Mouse (Mus musculus) kidney, postnatal 14 days (tissue): ENCODE measurements around the gene C2cd4c.

ENCODE experiments used
- DNase-seq: peaks from one replicate; pipeline ENCODE4 v3.0.0; 2022; ENCODE audit warnings: mixed read lengths

Gene C2cd4c

DNA sequence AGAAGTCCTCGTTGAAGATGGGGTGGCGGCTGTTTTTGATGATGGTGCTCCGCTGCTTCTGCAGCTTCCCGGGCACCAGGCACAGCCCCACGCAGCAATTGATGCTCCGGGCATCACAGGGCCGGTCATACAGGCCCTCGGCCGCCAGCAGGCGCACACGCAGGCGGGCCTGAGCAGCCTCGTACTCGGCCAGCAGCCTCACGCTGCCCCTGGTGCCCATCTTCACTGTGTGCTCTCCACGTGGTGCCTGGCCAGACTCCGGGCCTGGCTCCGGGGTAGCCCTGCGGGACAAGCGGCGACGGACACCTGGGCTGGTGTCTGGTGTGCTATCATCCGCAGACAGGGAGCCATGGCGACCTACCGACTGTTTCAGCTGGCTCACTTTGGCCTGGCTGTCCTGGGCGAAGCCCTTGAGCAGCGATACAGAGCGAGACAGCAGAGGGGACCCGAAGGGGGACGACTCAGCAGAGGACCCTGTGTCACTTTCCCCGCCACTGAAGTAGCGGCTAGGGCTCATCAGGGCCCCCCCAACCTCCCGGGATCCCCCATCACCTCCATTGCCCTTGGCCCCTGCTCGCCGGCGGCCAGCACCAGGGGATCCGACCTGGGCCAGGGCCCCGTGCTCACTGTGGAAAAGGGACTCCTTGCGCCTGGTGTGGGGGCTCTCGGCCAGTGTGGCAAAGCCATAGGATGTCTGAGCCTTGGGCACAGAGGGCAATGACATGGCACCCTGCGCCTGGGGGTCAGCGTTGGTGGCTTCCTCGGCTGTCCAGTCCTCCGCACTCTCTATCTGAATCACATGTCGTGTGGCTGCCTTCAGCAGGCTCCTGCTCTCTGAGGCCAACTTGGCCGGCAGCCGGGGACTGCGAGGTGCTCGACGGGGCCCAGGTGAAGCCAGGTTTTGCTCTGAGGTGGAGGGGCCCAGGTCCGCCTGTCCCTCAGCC, 1.4 kb downstream of the C2cd4c start:
- no peak for DNase-seq

- DNase-seq: no peak
These were observed 2.5 kb downstream of the C2cd4c start for GRCm38 (mm10) chr10:79611296-79611695.

GRCm38 (mm10) chr10:79609276-79609675, 4.5 kb downstream of the C2cd4c start:
- no peak for DNase-seq

DNA sequence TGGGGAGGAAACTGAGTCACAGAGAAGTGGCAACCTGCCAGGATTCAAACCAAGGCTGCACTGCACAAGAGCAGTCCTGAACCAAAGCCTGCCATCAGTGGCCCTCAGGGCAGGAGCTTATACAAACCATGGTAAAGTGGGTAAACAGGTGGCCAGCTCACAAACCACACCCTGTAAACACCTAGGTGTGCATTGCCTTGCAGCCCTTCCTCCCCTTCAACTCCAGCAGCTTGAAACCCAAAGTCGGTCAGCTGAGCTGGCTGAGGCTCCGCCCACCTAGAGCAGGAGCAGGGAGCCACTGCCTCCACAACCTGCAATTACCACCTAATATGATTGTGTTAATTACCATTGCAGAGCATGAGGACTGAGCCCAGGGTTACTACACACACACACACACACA, 5.9 kb downstream of the C2cd4c start:
- DNase-seq: no peak

- no peak for DNase-seq
These were observed 7.3 kb downstream of the C2cd4c start for GRCm38 (mm10) chr10:79606537-79606936.

DNA sequence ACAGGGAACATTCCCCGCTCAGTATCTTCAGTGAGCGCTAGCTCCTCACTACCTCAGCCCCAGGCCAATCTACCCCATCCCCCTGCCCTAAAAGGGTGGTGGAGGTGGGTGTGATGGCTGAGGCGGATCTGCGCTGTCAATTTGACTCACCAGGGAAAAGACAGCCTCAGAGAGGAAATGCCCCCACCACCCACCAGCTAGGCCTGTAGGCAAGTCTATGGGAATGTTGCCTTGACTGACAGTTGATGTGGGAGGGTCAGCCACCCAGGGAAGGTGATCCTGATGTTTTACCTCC, 15.9 kb downstream of the C2cd4c start:
- no peak for DNase-seq

- DNase-seq: no peak
These were observed 16.5 kb downstream of the C2cd4c start for GRCm38 (mm10) chr10:79597051-79597935.

GRCm38 (mm10) chr10:79595590-79595929, 18.3 kb downstream of the C2cd4c start:
- DNase-seq: no peak

DNA sequence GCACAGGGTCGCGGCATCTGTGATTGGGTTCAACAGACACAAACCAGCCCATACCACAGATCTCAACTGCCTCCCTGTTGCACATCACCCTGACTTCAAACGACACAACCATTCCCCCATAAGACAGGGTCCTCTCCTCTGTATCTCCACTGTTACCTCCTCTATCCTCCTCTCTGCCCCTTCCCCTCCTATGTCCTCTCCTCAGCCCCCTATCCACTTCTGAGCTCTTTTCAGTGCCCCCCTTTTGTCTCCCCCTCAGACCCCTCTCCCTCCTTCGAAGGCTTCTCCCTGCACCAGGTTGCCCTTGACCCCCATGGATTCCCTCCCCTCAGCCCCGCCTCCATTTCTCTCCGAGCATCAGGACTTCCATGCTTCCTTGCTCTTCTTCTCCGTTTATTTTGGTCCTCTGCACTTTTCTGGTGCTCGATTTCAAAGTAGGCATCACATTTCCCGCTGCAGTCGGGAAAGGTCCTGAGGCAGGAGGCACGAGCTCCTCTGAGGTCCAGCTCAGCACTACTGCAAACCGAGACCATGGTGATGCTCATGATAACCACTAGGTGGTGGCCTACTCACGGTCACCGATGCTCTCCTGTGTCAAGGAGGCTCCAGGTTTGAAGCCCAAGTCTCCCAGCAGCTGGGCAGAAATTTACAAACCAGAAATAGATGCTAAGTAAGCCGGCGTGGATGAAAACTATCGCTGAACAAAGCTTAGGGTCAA, 18.8 kb downstream of the C2cd4c start:
- peak; percentile 69 for DNase-seq

DNA sequence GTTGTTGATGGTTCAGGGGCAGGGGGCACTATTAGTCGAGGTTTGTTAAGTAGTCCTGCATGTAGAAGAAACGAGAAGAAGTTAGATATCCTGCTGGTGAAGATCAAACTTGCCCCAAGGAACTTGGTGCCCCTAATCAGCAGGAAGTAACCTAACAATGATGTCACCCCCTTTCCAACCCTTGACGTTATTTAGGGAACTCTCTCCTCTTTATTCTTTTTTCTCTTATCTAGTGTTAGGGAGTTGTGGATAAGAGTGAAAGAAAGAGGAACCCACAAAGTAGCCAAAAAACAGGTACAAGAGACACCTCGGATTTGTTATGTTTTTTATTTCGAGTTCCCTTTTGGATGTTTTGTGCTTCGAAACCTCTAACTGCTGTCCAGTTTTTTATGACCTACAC, 19.7 kb downstream of the C2cd4c start:
- no peak for DNase-seq

GRCm38 (mm10) chr10:79590702-79591101, 23.1 kb downstream of the C2cd4c start:
- no peak for DNase-seq

DNA sequence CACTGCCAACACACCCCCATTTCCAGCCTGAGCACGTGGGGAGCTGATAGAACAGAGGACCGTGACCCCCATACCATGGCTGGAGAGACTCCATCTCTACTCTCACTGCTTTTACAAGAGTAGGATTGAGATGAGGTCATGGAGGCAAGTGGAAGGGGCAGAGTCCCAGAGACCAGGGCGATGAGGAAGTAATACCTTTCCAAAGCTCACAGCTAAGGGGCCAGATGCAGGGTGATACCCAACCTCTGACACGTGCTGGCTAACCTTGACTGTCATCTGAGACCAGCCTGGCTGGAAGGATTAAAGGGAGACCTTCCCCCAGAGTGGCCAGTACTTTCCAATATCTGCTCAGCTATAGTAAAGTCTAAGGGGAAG, 26.1 kb downstream of the C2cd4c start:
- no peak for DNase-seq

- DNase-seq: no peak
These were observed 26.6 kb downstream of the C2cd4c start, which contains the start of gene Theg for GRCm38 (mm10) chr10:79587061-79587751. TSS of gene Theg (minus strand) at chr10:79587331.

DNA sequence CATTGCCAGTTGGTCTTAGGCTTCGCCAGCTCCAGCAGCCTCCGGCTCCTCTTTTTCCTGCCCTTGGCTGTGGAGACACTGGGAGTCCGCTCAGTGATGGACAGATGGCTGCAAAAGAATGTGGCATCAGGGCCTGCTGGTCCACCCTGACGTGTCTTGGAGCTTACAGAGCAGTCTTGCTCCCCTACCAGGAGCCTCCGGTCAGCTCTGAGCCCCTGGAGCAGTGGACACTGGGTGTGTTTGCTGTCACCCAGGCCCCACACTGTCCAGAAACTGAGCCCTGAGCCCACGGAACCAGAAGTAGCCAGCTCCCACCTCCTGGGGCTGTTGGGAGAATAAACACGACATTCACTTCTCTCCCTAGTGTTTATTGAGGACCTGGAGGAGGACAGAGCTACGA, 27.6 kb downstream of the C2cd4c start:
- DNase-seq: no peak

DNA sequence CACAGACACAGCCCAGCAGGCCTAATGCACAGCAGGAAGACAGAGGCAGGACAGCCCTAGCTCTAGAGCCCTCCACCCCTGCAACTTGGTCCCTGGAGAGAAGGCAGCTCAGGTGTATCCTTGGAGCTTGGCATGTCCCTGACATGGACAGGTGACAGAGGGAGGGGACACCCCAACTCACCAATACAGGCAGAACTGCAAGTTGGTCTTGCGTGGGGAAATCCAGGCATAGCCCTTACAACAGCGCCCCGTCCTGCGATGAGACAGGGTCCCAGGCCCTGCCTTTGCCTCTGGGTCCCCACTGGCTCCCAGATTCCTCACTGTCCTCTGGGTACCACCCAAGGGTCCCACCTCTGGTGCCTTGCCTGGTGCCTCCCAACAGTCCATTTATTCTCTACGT, 28.1 kb downstream of the C2cd4c start:
- DNase-seq: no peak

DNA sequence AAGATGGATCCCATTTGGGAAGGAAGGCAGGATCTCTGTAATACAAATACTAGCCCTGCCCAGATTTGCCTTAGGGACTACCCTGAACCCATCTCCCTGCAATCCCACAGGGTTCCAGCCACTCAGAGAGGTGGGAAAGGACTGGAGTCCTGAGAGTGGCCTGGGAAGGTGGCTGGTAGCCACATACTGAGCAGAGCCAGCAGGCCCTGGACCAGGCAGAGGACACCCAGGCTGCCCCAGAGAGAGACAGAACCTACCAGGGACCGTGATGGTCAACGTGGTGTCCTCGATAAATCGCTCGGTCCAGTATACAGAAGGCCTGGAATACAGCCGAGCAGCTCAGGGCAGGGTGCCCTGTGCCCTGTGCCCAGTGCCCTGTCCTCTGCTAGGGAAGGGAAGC, 28.7 kb downstream of the C2cd4c start:
- DNase-seq: no peak

DNA sequence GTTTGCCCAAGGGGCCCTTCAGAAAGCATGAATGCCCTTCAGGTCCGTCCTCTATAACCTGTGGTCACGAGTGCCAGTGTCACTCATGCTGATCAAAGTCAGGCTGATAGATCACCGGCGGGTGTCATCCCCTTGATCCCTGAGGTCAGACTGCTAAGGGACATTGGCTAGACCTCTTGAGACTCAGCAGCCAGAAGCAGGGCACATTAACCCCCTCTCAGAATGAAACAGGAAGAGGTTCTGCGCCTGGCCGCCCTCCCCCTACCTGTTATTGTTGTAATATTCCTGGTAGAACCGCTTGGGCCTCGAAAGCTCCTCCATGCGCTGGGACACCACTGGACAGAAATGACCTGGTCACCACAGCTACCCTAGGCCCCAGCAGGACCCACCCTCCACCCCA, 29.4 kb downstream of the C2cd4c start:
- DNase-seq: no peak

- DNase-seq: no peak
These were observed 29.8 kb downstream of the C2cd4c start for GRCm38 (mm10) chr10:79584021-79584420.

GRCm38 (mm10) chr10:79581501-79581900, 32.3 kb downstream of the C2cd4c start:
- no peak for DNase-seq

GRCm38 (mm10) chr10:79580811-79581210, 33.0 kb downstream of the C2cd4c start:
- peak; percentile 30 for DNase-seq

DNA sequence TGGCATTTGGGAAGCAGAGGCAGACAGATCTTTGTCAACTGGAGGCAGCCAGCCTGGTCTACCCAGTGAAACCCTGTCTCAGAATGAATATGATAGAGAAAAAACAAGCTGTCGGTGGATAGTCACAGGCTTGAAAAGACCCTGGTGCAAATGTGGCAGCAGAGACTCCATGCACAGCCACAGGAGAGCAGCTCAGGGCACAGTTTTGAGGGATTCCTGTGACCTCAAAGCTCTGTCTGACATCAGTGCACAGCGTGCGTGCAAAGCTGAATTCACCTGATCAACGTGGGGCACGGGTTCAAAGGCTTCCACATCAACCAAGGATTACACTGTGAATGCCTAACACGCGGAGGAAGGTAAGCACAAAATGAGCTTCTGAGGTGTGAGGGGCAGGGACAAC, 33.5 kb downstream of the C2cd4c start:
- DNase-seq: no peak

DNA sequence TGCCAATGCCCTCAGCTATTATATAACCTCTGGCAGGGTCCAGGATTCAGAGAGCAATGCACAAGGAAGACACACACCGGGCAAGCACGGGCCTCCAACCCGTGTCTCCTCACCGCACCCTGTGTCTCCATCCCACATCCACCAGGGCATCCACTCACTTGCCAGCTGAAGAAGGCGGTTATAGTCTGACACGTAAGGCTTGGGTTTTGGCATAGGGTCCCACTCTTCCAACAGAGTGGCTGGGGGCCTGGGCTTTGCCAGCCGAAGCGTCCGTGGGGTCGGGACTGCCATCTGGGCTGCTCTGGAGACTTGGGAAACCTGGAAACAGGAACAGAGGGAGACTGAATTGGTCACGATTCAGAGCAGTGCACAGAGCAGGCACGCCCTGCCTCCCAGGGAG, 34.0 kb downstream of the C2cd4c start:
- no peak for DNase-seq

GRCm38 (mm10) chr10:79578891-79579290, 34.9 kb downstream of the C2cd4c start:
- no peak for DNase-seq
